Mouse (Mus musculus) kidney, postnatal 0 days (tissue): ENCODE results near the gene Mast4. TPM values are rescaled to one million over a fixed set of nuclear protein-coding genes. Genes with fewer than 3 reads are reported as not detected.

Experiments used
- ATAC-seq: fragments of 200-750 bp; cut with Nextera tagmentation; replicated peaks from 2 replicates; pipeline ENCODE4 v1.8.0; 2017; ENCODE audit warnings: low read depth, moderate number of reproducible peaks, moderate TSS enrichment, moderate library complexity; ENCODE audit not compliant: low FRiP score
- DNase-seq: peaks from one replicate; pipeline ENCODE4 v3.0.0-alpha.2; 2016; ENCODE audit warnings: low spot score
- H3K27ac ChIP-seq: fragments of 300-500 bp; sonication (generic); 2 replicates; pipeline ENCODE4 v1.5.1; 2014; ENCODE audit warnings: mild to moderate bottlenecking
- H3K27me3 ChIP-seq: fragments of 300-500 bp; sonication (generic); 2 replicates; pipeline ENCODE4 v1.6.1; 2014; ENCODE audit warnings: low read length, mixed read lengths; ENCODE audit not compliant: insufficient read depth
- H3K36me3 ChIP-seq: fragments of 300-500 bp; sonication (generic); 2 replicates; pipeline ENCODE4 v1.6.1; 2014; ENCODE audit warnings: low read length, mixed read lengths; ENCODE audit not compliant: insufficient read depth
- H3K4me1 ChIP-seq: fragments of 300-500 bp; sonication (generic); replicated peaks from 2 replicates; pipeline ENCODE4 v1.6.1; 2014; ENCODE audit warnings: antibody characterized with exemption, low read length, mixed read lengths; ENCODE audit not compliant: insufficient read depth
- H3K4me2 ChIP-seq: fragments of 300-500 bp; sonication (generic); 2 replicates; pipeline ENCODE4 v1.6.1; 2014; ENCODE audit warnings: mild to moderate bottlenecking, low read length, moderate library complexity, mixed read lengths
- H3K4me3 ChIP-seq: fragments of 300-500 bp; sonication (generic); replicated peaks from 2 replicates; pipeline ENCODE4 v1.5.1; 2014; ENCODE audit warnings: low read depth, low read length
- H3K9ac ChIP-seq: fragments of 300-500 bp; sonication (generic); 2 replicates; pipeline ENCODE4 v1.6.1; 2014; ENCODE audit warnings: low read depth, low read length
- H3K9me3 ChIP-seq: fragments of 300-500 bp; sonication (generic); replicated peaks from 2 replicates; pipeline ENCODE4 v1.6.1; 2016; ENCODE audit warnings: low read length, inconsistent platforms, mixed read lengths
- CTCF ChIP-seq: IDR thresholded peaks from 2 replicates; pipeline ENCODE4 v1.5.1; 2016; ENCODE audit warnings: antibody characterized with exemption, low read depth, mild to moderate bottlenecking, moderate library complexity
- WGBS: fragments of 180-500 bp; shearing (Covaris S2); extraction: QIAGEN DNeasy Blood & Tissue Kit; methylation state at CpG from one replicate; pipeline ENCODE4 v1.1.7; 2014; 5-methylcytosine and 5-hydroxymethylcytosine counted together
- polyA plus RNA-seq: library from polyadenylated mRNA; unstranded; fragments of >200 nt; fragmentation: Nextera tagmentation; extraction: Ambion mirVana; gene quantifications from 2 replicates; pipeline ENCODE4 v1.2.1, GENCODE M21; 2015

Mast4 gene
- polyA plus RNA-seq, 1 experiment from 2014 or later, result 10.6 TPM

- TF ChIP-seq CTCF, result no peak
- 80% methylated on average over 4 of the region's 4 CpGs for WGBS
- H3K9me3 ChIP-seq, result no peaks in the 10 kb centered on the region
- H3K36me3 ChIP-seq, result no peaks in the 10 kb centered on the region
- H3K9ac ChIP-seq, result no peak overlapping the region
- H3K4me3 ChIP-seq, result no peak overlapping the region
- H3K4me2 ChIP-seq, result no peak overlapping the region
- no peak overlapping the region for H3K27ac ChIP-seq
- no peak for ATAC-seq
- H3K4me1 ChIP-seq, result no peaks in the 10 kb centered on the region; the same call in 1 of the 2 replicates
- no peaks in the 10 kb centered on the region for H3K27me3 ChIP-seq
- no peak for DNase-seq
These were observed 123.6 kb downstream of the Mast4 start for GRCm38 (mm10) chr13:103210746-103211145.

GRCm38 (mm10) chr13:103207199-103207598 is 127.1 kb downstream of the Mast4 start:
- no peaks in the 10 kb centered on the region for H3K36me3 ChIP-seq
- H3K9me3 ChIP-seq, result no peaks in the 10 kb centered on the region
- H3K27me3 ChIP-seq, result no peaks in the 10 kb centered on the region
- H3K9ac ChIP-seq, result no peak overlapping the region
- DNase-seq, result no peak
- no peak overlapping the region for H3K4me2 ChIP-seq
- TF ChIP-seq CTCF, result no peak
- no peak overlapping the region for H3K27ac ChIP-seq
- ATAC-seq, result no peak
- H3K4me1 ChIP-seq, result no peaks in the 10 kb centered on the region; the same call in 1 of the 2 replicates
- 87% methylated on average over 4 of the region's 4 CpGs for WGBS
- no peak overlapping the region for H3K4me3 ChIP-seq

- H3K27ac ChIP-seq, result no peak overlapping the region
- no peaks in the 10 kb centered on the region for H3K4me1 ChIP-seq
- H3K36me3 ChIP-seq, result no peaks in the 10 kb centered on the region
- H3K9me3 ChIP-seq, result no peaks in the 10 kb centered on the region
- no peaks in the 10 kb centered on the region for H3K27me3 ChIP-seq
- H3K4me3 ChIP-seq, result no peak overlapping the region
- 75% methylated on average over 9 of the region's 9 CpGs for WGBS
- no peak overlapping the region for H3K4me2 ChIP-seq
- no peak for TF ChIP-seq CTCF
- ATAC-seq, result no peak
- H3K9ac ChIP-seq, result no peak overlapping the region
- no peak for DNase-seq
These were observed 127.7 kb downstream of the Mast4 start for GRCm38 (mm10) chr13:103206644-103207043.

GRCm38 (mm10) chr13:103205191-103205590 is 129.1 kb downstream of the Mast4 start:
- 88% methylated on average over 5 of the region's 5 CpGs for WGBS
- no peak for ATAC-seq

GRCm38 (mm10) chr13:103203376-103203895 is 130.9 kb downstream of the Mast4 start:
- no peak for TF ChIP-seq CTCF
- Histone ChIP-seq H3K4me2 (no peak overlapping the region), H3K4me1 (no peaks in the 10 kb centered on the region), H3K9me3 (no peaks in the 10 kb centered on the region), H3K27me3 (no peaks in the 10 kb centered on the region), H3K27ac (no peak overlapping the region), H3K36me3 (no peaks in the 10 kb centered on the region), H3K9ac (no peak overlapping the region), H3K4me3 (no peak overlapping the region)
- 37% methylated on average over 1 of the region's 1 CpGs for WGBS
- DNase-seq (no peak), ATAC-seq (no peak)

More at GRCm38 (mm10) chr13:103205191-103205590, 129.1 kb downstream of the Mast4 start:
- Histone ChIP-seq H3K4me1 (no peaks in the 10 kb centered on the region), H3K4me3 (no peak overlapping the region), H3K9me3 (no peaks in the 10 kb centered on the region), H3K36me3 (no peaks in the 10 kb centered on the region), H3K27ac (no peak overlapping the region), H3K27me3 (no peaks in the 10 kb centered on the region), H3K4me2 (no peak overlapping the region), H3K9ac (no peak overlapping the region)
- no peak for DNase-seq
- no peak for TF ChIP-seq CTCF

- TF ChIP-seq CTCF, result no peak
- Histone ChIP-seq H3K36me3 (no peaks in the 10 kb centered on the region), H3K4me2 (no peak overlapping the region), H3K9ac (no peak overlapping the region), H3K4me1 (no peaks in the 10 kb centered on the region), H3K27me3 (no peaks in the 10 kb centered on the region), H3K4me3 (no peak overlapping the region), H3K9me3 (no peaks in the 10 kb centered on the region), H3K27ac (no peak overlapping the region)
- no peak for ATAC-seq
- DNase-seq, result no peak
- WGBS, result 72% methylated on average over 10 of the region's 10 CpGs
These were observed 133.1 kb downstream of the Mast4 start for GRCm38 (mm10) chr13:103201016-103201760.
